Mouse (Mus musculus): ENCODE results near the gene Gm28308. TPM values are rescaled to one million over a fixed set of nuclear protein-coding genes. Genes with fewer than 3 reads are reported as not detected.

Gm28308 gene
- total and polyA plus RNA-seq, 3 experiments = not detected

- H3K27me3 ChIP-seq (replicated peaks) = peaks cover 23% of the 10 kb centered on the region
- no peaks in the 10 kb centered on the region for H3K4me1 ChIP-seq (ENCODE audit: control insufficient read depth in 1 of 2, insufficient read depth in 2 of 2)
- dilution Hi-C loops (cut with MboI; ENCODE audit: extremely low pct_ligation_motif_present, extremely low pct_unique_long_range_greater_than_20kb, low sequenced_read_pairs) = no loop called here
- H3K79me2 ChIP-seq (replicated peaks; ENCODE audit: control insufficient read depth, extremely low read depth, insufficient read depth, poor library complexity, severe bottlenecking) = no peaks in the 10 kb centered on the region
- H3K9me3 ChIP-seq (replicated peaks; ENCODE audit: low read length) = peaks cover 5% of the 10 kb centered on the region
- in situ Hi-C loops (cut with MboI; ENCODE audit: low pct_ligation_motif_present, low pct_unique_long_range_greater_than_20kb, low sequenced_read_pairs) = loop anchor here (10.0 to 25.0 kb wide), 2 partner anchors 574 to 651 kb away; no protein-coding TSS in a partner anchor
- no peaks in the 10 kb centered on the region for H3K36me3 ChIP-seq (replicated peaks in 1 of 2; ENCODE audit: control insufficient read depth in 1 of 2, insufficient read depth in 1 of 2, low read length in 1 of 2)
- no peak within 1 kb of the TSS for H3K27ac ChIP-seq (ENCODE audit: insufficient read depth, low read depth)
- H3K4me3 ChIP-seq (replicated peaks in 1 of 3; ENCODE audit: low read depth in 2 of 3, low read length in 2 of 3, poor library complexity in 1 of 3) = peak within 1 kb of the TSS in 2 of 3 experiments; percentile 50 to 52
- H3K9ac ChIP-seq (ENCODE audit: insufficient read depth, low read depth) = peak within 1 kb of the TSS; percentile 36; the same call in 1 of the 2 replicates
- peak; percentile 21 for DNase-seq (ENCODE audit: extremely low read depth)
- no peak for TF ChIP-seq MAX (IDR thresholded peaks at IDR 0.05; ENCODE audit: low read length)
- peak; percentile 23; the same call in 1 of the 2 replicates for TF ChIP-seq POLR2A (IDR thresholded peaks at IDR 0.05; ENCODE audit: low read depth, low read length)
- H3K4me2 ChIP-seq (ENCODE audit: insufficient read depth, low read depth, poor library complexity, severe bottlenecking) = peak within 1 kb of the TSS; percentile 64
Observed at GRCm38 (mm10) chr6:52260654-52261575, 47.8 kb upstream of the Gm28308 start, which contains the start of gene Hoxa13. Gene Hoxa13, minus strand, starts transcription at chr6:52260880.

GRCm38 (mm10) chr6:52259811-52260261 lies 46.7 kb upstream of the Gm28308 start:
- Histone ChIP-seq H3K9ac (ENCODE audit: insufficient read depth, low read depth) (no peak overlapping the region), H3K9me3 (replicated peaks; ENCODE audit: low read length) (peaks cover 5% of the 10 kb centered on the region), H3K36me3 (replicated peaks in 1 of 2; ENCODE audit: control insufficient read depth in 1 of 2, insufficient read depth in 1 of 2, low read length in 1 of 2) (no peaks in the 10 kb centered on the region), H3K4me2 (ENCODE audit: insufficient read depth, low read depth, poor library complexity, severe bottlenecking) (peak overlapping the region; percentile 12; the same call in 1 of the 2 replicates), H3K79me2 (replicated peaks; ENCODE audit: control insufficient read depth, extremely low read depth, insufficient read depth, poor library complexity, severe bottlenecking) (no peaks in the 10 kb centered on the region), H3K4me1 (ENCODE audit: control insufficient read depth in 1 of 2, insufficient read depth in 2 of 2) (no peaks in the 10 kb centered on the region), H3K27ac (ENCODE audit: insufficient read depth, low read depth) (no peak overlapping the region), H3K4me3 (replicated peaks in 1 of 3; ENCODE audit: low read depth in 2 of 3, low read length in 2 of 3, poor library complexity in 1 of 3) (peak overlapping the region in 1 of 3 experiments; percentile 25), H3K27me3 (replicated peaks) (peaks cover 23% of the 10 kb centered on the region)
- no peak for DNase-seq (ENCODE audit: extremely low read depth)
- dilution Hi-C loops (cut with MboI; ENCODE audit: extremely low pct_ligation_motif_present, extremely low pct_unique_long_range_greater_than_20kb, low sequenced_read_pairs) (no loop called here), in situ Hi-C loops (cut with MboI; ENCODE audit: low pct_ligation_motif_present, low pct_unique_long_range_greater_than_20kb, low sequenced_read_pairs) (loop anchor here (10.0 to 25.0 kb wide), 2 partner anchors 575 to 652 kb away; no protein-coding TSS in a partner anchor)
- TF ChIP-seq CTCF (conservative IDR thresholded peaks at IDR 0.05 in 1 of 2, IDR thresholded peaks at IDR 0.05 in 1 of 2; ENCODE audit: low read depth in 2 of 2, low read length in 2 of 2) (no peak), SMC3 (IDR thresholded peaks at IDR 0.05; ENCODE audit: low read depth, low read length) (no peak), NELFE (IDR thresholded peaks at IDR 0.05; ENCODE audit: low read depth, low read length) (no peak), RAD21 (IDR thresholded peaks at IDR 0.05; ENCODE audit: low read depth, low read length) (no peak), POLR2A (IDR thresholded peaks at IDR 0.05; ENCODE audit: low read depth, low read length) (no peak), E2F4 (IDR thresholded peaks at IDR 0.05; ENCODE audit: insufficient replicate concordance, low read depth, low read length) (no peak), NRF1 (IDR thresholded peaks at IDR 0.05; ENCODE audit: low read depth, low read length) (no peak), MXI1 (IDR thresholded peaks at IDR 0.05; ENCODE audit: low read depth, low read length) (no peak)

- DNase-seq (ENCODE audit: extremely low read depth) = no peak
- Histone ChIP-seq H3K4me2 (ENCODE audit: insufficient read depth, low read depth, poor library complexity, severe bottlenecking) (no peak overlapping the region), H3K4me1 (ENCODE audit: control insufficient read depth in 1 of 2, insufficient read depth in 2 of 2) (no peaks in the 10 kb centered on the region), H3K4me3 (replicated peaks in 1 of 3; ENCODE audit: low read depth in 2 of 3, low read length in 2 of 3, poor library complexity in 1 of 3) (no peak overlapping the region), H3K27ac (ENCODE audit: insufficient read depth, low read depth) (no peak overlapping the region), H3K36me3 (replicated peaks in 1 of 2; ENCODE audit: control insufficient read depth in 1 of 2, insufficient read depth in 1 of 2, low read length in 1 of 2) (no peaks in the 10 kb centered on the region), H3K9me3 (replicated peaks; ENCODE audit: low read length) (peaks cover 5% of the 10 kb centered on the region), H3K79me2 (replicated peaks; ENCODE audit: control insufficient read depth, extremely low read depth, insufficient read depth, poor library complexity, severe bottlenecking) (no peaks in the 10 kb centered on the region), H3K9ac (ENCODE audit: insufficient read depth, low read depth) (no peak overlapping the region), H3K27me3 (replicated peaks) (peaks cover 23% of the 10 kb centered on the region)
- in situ Hi-C loops (cut with MboI; ENCODE audit: low pct_ligation_motif_present, low pct_unique_long_range_greater_than_20kb, low sequenced_read_pairs) (loop anchor here (25.0 kb wide), 1 partner anchor 653 kb away; no protein-coding TSS in a partner anchor), dilution Hi-C loops (cut with MboI; ENCODE audit: extremely low pct_ligation_motif_present, extremely low pct_unique_long_range_greater_than_20kb, low sequenced_read_pairs) (no loop called here)
- TF ChIP-seq ETS1 (conservative IDR thresholded peaks at IDR 0.05; ENCODE audit: low read depth, low read length) = no peak
- TF ChIP-seq EP300 (IDR thresholded peaks at IDR 0.05; ENCODE audit: low read length) = no peak
- TF ChIP-seq ELF1 (IDR thresholded peaks at IDR 0.05; ENCODE audit: low read depth, low read length) = no peak
Observed at GRCm38 (mm10) chr6:52259081-52259790, 46.1 kb upstream of the Gm28308 start.
